Mouse (Mus musculus): ENCODE data around the gene Lin9.

Gene Lin9

DNA sequence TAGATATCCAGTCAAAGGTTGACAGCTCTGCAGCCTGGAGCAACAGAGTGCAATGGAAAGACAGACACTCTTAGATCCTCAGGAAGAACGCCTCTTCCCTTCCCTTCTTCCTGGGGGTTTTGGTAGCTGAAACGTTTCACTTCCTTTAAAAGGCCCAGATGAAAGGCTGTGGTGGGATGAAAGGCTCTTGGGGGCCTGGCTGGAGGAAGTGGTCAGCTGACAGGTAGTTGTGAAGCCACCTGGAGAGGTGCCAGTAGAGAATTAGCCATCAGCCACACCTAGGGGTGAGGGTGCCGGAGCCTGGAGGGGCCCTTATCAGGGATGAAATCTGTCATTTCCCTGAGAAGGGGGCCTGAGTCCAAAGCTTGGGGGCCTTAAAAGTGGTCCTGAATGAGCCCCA, 66.4 kb downstream of the Lin9 start:
- DNase-seq (ENCODE audit: low spot score in 2 of 2): no peak

DNA sequence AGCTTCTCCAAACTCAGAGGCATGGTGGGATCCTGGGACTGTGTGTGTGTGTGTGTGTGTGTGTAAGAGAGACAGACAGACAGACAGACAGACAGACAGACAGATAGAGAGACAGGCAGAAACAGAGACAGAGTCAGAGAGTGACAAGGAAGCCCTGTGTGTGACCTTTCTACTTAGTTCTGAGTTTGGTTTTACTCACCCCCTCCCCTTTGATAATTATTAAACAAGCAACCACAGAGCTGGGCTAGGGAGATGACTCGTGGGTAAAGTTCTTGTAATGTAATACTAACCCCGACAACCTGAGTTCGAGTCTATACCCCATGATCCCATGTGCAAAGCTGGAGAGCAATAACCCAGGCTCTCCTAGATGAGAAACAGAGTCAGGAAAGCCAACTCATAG, 66.9 kb downstream of the Lin9 start:
- DNase-seq (ENCODE audit: low spot score in 2 of 2): no peak

DNA sequence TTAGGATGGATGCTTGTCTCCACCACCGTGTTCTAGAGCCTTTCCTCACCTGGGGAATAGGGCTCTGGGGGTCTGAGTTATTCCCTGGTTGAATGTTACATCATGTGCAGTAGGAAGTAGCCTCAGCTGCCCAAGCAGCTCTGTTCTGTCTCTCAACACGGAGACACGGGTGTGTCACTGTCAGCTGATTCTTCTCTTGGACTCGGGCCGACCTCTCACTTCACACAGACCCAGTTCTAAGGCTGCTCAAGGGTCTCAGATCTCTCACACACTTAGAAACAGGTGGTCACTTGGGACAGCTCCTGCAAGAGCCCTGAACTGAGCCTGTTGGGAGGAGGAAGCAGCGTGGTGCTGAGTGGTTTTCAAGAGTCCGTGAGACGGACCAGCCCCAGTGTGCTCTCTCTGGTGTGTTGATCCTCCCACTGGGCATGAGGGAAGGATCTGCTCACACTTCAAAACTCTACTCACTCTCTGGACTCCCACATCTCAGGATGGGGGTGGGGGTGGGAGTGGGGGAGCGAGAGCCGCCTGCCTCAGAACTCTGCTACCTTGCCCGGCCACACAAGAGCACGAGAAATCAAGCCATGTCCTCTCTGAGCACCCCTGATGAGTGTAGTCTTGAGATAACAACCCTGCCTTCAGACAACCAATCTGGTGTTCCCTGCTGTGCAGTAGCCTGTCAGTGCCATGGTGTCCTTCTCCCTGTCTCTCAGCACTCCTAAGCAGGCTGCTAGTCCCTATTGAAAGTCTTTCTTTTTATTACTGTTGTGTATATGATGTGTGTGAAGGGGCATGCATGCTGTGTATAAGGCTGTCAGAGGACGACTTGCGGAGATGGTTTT, 68.2 kb downstream of the Lin9 start:
- no peak for DNase-seq (ENCODE audit: low spot score in 2 of 2)

DNA sequence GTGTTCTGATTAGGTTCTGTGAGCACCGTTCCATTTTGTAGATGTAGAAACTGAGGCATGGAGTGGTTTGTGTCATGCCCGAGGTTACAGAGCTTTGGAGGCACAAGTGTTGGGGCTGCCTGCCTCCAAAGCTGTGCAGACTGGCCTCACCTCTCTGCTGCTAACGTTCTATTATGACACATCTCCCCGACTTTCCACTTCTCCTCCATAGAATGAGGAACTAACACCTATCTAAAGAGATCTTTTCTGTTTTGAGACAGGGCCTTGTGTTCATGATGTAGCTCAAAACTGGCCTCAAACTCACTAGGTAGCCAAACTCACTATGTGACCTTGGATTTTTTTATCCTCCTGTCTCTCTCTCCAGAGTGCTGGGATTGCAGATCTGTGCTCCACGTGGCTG, 77.8 kb downstream of the Lin9 start:
- DNase-seq (ENCODE audit: low spot score in 2 of 2): no peak

DNA sequence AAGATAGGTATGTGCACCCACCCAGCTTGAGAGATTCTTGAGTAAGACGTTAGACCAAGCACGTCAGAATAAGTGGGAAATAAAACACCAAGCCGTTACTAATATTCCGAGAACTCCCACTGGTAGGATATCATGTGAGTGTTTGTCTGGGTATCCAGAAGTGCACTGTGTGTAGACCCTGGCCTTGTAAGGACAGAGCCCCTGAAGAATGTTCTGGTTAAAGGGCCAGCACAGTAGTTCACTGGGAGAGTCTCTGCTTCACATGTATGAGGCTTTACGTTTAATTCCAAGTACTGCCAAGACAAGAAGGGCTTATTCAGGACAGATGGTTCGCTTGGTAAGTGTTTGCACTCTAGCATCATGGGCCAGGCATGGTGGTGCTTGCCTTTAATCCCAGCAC, 78.5 kb downstream of the Lin9 start:
- DNase-seq (ENCODE audit: low spot score in 2 of 2): no peak

DNA sequence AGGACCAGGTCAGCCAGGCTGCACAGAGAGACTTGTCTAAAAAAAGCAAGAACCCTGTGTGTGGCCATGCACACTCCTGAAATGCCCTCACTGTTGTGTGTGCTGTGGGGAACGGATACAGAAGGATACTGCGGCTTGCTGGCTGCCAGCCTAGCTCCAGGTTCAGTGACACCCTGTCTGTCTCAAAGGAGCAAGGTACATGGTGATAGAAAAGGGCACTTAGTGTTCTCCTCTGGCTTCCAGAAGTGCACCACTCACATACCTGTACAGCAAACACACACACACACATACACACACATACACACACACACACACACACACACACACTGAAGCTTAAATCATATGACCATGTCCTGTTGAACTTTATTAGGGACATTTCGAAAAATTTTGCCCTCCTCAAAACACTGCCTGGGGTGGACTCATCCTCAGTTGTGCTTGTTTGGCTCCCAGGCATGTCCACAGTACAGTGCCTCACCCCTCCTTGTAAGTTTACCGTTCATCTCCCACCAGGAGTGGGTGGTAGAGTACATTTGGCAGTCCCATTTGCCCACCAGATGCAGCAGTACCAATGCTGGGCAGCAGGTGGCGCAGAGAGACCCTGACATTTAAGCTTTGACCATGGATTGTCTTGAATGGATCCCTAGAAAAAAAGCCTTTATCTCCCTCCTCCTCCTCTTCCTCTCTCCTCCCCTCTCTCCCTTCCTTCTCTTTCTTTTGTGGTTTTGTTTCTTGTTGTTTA, 79.2 kb downstream of the Lin9 start:
- peak; percentile 48 to 72 for DNase-seq (ENCODE audit: low spot score in 2 of 2)

DNA sequence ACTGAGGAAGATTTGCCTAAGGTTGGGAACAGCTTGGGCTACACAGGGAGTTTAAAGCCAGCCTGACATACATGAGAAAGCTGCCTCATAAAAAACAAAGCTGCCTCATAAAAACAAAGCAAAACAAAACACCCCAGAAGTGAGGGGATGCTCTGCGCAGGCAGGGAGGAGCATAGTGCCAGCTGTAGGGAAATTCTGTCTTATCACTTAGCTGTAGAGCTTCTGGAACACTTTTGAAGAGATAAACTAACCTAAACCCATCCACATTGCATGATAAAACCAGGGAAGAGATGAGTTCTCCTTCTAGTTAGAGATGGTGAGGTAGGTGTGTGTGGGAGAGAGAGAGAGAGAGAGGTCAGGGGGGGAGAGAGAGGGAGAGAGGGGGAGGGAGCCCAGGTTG, 81.7 kb downstream of the Lin9 start:
- DNase-seq (ENCODE audit: low spot score in 2 of 2): no peak

DNA sequence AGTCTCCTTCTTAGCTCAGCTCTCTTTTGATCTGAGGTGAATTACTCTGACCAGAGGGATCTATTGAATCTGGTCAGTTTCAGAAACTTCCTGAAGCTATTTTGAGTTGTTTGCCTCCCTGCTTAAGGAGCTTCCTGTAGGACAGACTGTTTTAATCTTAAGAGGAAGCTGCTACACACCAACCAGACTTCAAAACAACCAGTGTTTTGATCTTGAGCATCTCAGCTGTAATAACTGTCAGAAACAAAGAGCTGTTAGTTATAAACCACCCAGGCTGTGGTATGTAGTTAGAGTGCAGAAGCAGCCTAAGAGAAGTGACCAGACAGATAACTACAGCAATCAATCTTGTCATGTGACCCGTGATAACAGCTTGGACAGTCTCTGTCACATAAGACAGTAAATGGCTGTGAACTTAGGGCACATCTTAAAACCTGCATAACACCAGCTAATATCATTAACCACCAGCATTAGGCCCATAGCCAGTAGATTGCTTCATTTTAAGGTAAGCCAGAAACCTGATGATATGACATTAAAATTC, 82.8 kb downstream of the Lin9 start:
- DNase-seq (ENCODE audit: low spot score in 2 of 2): no peak

DNA sequence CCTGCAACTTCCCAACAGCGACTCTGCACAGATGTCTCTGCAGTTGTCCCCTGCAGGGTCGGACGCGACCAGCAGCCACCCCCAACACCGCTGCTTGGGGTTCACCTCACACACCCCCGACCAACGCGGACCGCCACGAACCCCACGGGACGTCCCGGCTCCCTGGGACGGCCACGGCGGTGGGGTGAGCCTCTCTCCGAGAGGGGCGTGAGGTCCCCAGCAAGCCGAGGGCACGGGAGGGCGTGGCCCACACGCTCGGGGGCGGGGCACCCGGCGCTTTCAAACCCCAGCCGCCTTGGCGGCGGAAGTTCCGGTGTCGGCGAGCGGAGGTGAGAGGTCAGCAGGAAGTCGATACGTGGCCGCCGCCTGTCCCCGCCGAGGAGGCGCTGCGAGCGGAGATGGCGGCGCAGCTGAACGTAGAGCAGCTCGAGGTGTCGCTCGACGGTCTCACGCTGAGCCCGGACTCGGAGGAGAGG, 84.8 kb downstream of the Lin9 start, which contains the start of gene Acbd3:
Gene Acbd3 (plus strand): TSS at position 340 of the 476 bp plus-strand sequence.
- DNase-seq (ENCODE audit: low spot score in 2 of 2): peak; percentile 90 to 91

DNA sequence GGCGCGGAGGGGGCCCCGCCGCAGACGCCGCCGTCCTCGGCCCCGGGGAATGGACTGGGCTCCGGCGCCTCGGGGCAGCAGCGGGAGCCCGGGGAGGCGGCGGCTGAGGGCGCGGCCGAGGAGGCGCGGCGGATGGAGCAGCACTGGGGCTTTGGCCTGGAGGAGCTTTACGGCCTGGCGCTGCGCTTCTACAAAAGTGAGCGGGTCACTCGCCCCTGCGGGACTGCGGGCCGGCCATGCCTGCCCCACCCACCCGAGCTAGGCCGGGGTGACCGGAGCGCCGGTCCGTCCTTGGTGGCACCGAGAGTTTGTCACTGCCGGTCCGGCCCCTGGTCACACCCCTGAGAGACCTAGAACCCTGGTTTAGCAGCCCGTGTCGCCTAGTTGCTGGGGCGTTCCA, 85.2 kb downstream of the Lin9 start:
- no peak for DNase-seq (ENCODE audit: low spot score in 2 of 2)

DNA sequence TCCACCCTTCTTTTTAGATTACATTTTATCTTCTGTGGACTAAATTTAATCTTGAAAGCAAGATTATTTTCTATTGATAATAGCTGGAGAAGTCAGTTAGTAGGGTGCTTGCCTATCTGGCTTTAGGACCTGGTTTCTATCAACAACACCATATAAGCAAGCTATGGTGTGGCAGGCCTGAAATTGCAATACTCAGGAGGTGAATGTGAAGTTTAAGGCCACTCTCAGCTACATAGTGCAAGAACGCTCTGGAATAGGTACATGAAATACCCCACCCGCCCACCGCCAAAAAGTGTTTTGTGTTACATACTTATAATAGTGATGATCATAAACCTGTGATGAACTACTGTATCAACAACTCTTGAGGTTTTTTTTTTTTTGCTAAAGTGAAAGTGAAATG, 88.3 kb downstream of the Lin9 start:
- no peak for DNase-seq (ENCODE audit: low spot score in 2 of 2)
